Mouse (Mus musculus): ENCODE measurements around the gene Arl4d. TPM values are rescaled to one million over a fixed set of nuclear protein-coding genes. Genes with fewer than 3 reads are reported as not detected.
A peak's percentile ranks its signal among the peaks of the same experiment; 100 is the strongest.
"Not testable (repeated sequence)": the region's sequence is repeated elsewhere in the genome, so short reads cannot be mapped to it uniquely, and the experiment has no call there.

Gene Arl4d
- polyA plus RNA-seq (2015; fragmentation: Nextera tagmentation; extraction: Ambion mirVana): 36.5 and 42.2 TPM in 2 replicates

DNA sequence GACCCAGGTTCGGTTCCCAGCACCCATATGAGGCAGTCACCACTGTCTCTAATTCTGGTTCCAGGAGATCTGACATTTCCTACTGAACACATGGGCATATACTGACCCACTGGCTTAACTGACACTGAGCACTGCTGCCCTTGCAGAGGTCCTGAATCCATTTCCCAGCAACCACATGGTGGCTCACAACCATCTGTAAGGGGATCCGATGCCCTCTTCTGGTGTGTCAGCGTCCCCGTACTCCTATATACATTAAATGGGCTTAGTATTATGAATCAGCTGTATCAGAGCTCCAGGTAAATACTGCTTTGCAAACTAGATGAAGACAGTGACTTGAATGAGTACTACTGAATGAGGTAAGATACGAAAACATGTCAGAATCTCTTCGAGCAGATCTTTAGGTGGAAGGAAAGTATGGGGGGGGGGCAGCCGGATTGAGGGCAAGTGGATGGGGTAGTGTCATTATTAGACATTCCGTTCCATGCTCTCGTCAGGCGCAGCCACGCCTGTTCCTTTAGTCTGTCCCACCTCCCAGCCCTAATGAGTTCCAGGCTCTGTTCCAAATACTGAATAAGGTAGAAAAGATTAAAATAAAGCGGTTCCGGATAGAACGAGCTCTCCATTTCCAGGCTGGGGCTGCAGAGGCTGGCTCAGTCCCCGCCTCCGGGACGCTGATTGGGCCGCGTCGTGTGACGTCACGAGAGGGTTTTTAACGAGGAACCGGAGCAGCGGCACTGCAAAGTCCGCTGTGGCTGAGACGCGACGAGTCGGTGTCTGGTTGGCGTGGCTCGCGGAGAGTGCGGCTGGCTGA lies at the start of gene Arl4d:
TSS of gene Arl4d (plus strand) at position 717 of the 811 bp plus-strand sequence.
- H3K4me2 ChIP-seq (ENCODE audit: low read length): peak within 1 kb of the TSS; percentile 82
- H3K4me3 ChIP-seq (replicated peaks; ENCODE audit: low read length): peak within 1 kb of the TSS; percentile 84
- H3K9me3 ChIP-seq (ENCODE audit: control insufficient read depth, low read length): no peaks in the 10 kb centered on the region
- H3K27ac ChIP-seq (ENCODE audit: low read length): peak within 1 kb of the TSS; percentile 94
- 6% methylated on average over 34 of the region's 34 CpGs for WGBS
- H3K36me3 ChIP-seq (ENCODE audit: control insufficient read depth, insufficient read depth): no peaks in the 10 kb centered on the region
- peaks cover 31% of the 10 kb centered on the region for H3K4me1 ChIP-seq (replicated peaks; ENCODE audit: control insufficient read depth, insufficient read depth, low read length)
- no peaks in the 10 kb centered on the region for H3K27me3 ChIP-seq (replicated peaks; ENCODE audit: control insufficient read depth, insufficient read depth, low read length)
- H3K9ac ChIP-seq (replicated peaks; ENCODE audit: low read depth, low read length): peak within 1 kb of the TSS; percentile 77
- ATAC-seq: peak; percentile 97

DNA sequence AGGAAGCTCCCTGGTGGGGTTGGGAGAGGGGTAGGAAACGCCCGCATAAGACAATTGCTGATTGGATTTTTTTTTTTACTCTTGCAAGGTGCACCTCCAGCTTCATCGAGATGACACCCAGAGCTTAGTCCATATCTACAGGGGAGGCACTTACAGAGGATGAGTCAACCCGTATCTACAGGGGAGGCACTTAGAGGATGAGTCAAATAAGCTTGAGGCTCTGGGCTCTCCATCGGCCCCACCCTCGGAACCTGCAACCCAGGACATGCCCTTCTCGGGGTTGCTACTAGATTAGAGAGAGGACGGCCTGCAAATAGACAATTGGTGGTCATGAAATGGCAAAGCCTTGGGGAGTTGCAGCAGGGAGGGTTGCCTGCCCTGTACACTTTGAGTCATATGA lies 49.2 kb upstream of the Arl4d start:
- no peak for ATAC-seq
- Histone ChIP-seq H3K9ac (replicated peaks; ENCODE audit: low read depth, low read length) (no peak overlapping the region), H3K36me3 (ENCODE audit: control insufficient read depth, insufficient read depth) (no peaks in the 10 kb centered on the region), H3K4me1 (replicated peaks; ENCODE audit: control insufficient read depth, insufficient read depth, low read length) (peaks cover 27% of the 10 kb centered on the region), H3K27ac (ENCODE audit: low read length) (0 out of 2 replicates have a peak overlapping the region, but pooled peaks have one; percentile 6), H3K9me3 (ENCODE audit: control insufficient read depth, low read length) (no peaks in the 10 kb centered on the region), H3K27me3 (replicated peaks; ENCODE audit: control insufficient read depth, insufficient read depth, low read length) (no peaks in the 10 kb centered on the region), H3K4me2 (ENCODE audit: low read length) (no peak overlapping the region), H3K4me3 (replicated peaks; ENCODE audit: low read length) (no peak overlapping the region)
- WGBS: 96% methylated on average over 8 of the region's 8 CpGs

DNA sequence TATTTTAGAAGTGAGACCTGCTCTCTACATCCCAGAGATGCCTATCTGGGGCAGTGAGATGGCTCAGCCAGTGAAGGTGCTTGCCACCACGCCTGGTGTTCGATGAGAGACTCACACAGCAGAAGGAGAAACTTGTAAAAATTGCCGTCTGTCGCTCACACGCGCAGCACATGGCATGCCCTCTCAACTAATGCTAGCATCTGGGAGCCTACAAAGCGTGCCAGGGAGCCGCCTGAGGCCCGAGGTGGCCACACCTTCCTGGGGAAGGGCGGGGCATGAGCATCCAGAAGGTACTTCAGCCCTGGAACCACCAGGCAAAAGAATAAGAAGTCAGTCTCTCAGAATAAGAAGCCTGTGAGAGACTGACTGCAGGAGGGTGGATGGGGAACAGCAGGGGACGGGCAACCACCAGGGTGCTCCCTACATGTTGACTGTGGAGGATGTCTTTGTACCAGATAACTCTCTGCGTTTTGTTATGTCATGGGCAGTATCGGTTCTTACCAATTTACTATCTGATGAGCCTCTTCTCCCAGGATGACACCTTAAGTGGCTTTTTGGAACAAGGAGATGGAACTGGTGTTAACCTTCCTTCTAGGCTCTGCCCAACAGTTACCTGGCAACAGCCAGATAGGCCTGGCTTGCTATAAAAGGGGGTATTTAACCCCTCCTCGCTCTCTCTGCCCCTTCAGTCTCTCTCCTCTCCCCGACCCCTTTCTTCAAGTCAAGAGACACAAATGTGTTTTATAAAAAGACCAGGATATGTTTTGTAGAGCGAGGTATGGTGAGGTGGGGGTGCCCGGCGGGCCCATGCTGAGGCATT lies 48.2 kb upstream of the Arl4d start:
- H3K4me2 ChIP-seq (ENCODE audit: low read length): peak overlapping the region; percentile 33
- no peaks in the 10 kb centered on the region for H3K36me3 ChIP-seq (ENCODE audit: control insufficient read depth, insufficient read depth)
- H3K27me3 ChIP-seq (replicated peaks; ENCODE audit: control insufficient read depth, insufficient read depth, low read length): no peaks in the 10 kb centered on the region
- no peaks in the 10 kb centered on the region for H3K9me3 ChIP-seq (ENCODE audit: control insufficient read depth, low read length)
- no peak overlapping the region; the same call in 1 of the 2 replicates for H3K4me3 ChIP-seq (replicated peaks; ENCODE audit: low read length)
- H3K27ac ChIP-seq (ENCODE audit: low read length): peak overlapping the region; percentile 79
- peak overlapping the region; percentile 39; the same call in 1 of the 2 replicates for H3K9ac ChIP-seq (replicated peaks; ENCODE audit: low read depth, low read length)
- peak; percentile 75 for ATAC-seq
- H3K4me1 ChIP-seq (replicated peaks; ENCODE audit: control insufficient read depth, insufficient read depth, low read length): peaks cover 27% of the 10 kb centered on the region
- WGBS: 16% methylated on average over 18 of the region's 18 CpGs

DNA sequence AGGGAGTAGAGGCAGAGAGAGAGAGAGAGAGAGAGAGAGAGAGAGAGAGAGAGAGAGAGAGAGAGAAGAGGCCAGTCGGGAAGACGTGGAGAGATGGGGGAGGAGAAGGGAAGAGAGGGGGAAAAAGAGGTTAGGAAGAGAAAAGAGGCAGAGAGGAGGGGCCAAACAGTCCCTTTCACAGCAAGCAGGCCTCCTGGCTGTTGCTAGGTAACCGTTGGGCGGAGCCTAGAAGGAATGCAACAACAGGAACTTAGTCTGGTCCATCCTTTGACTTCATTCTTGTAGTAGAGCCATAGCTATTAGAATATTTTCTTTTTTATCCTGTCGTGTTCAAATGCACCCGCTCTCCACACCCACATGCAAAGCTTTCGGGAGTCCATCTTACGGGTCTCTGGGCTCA lies 47.5 kb upstream of the Arl4d start:
- WGBS: 2% methylated on average over 8 of the region's 8 CpGs
- peak overlapping the region; percentile 79 for H3K27ac ChIP-seq (ENCODE audit: low read length)
- H3K27me3 ChIP-seq (replicated peaks; ENCODE audit: control insufficient read depth, insufficient read depth, low read length): no peaks in the 10 kb centered on the region
- H3K4me1 ChIP-seq (replicated peaks; ENCODE audit: control insufficient read depth, insufficient read depth, low read length): peaks cover 27% of the 10 kb centered on the region
- no peak overlapping the region for H3K4me3 ChIP-seq (replicated peaks; ENCODE audit: low read length)
- peak overlapping the region; percentile 33 for H3K4me2 ChIP-seq (ENCODE audit: low read length)
- H3K9me3 ChIP-seq (ENCODE audit: control insufficient read depth, low read length): no peaks in the 10 kb centered on the region
- no peak overlapping the region for H3K9ac ChIP-seq (replicated peaks; ENCODE audit: low read depth, low read length)
- ATAC-seq: peak; percentile 68
- no peaks in the 10 kb centered on the region for H3K36me3 ChIP-seq (ENCODE audit: control insufficient read depth, insufficient read depth)

DNA sequence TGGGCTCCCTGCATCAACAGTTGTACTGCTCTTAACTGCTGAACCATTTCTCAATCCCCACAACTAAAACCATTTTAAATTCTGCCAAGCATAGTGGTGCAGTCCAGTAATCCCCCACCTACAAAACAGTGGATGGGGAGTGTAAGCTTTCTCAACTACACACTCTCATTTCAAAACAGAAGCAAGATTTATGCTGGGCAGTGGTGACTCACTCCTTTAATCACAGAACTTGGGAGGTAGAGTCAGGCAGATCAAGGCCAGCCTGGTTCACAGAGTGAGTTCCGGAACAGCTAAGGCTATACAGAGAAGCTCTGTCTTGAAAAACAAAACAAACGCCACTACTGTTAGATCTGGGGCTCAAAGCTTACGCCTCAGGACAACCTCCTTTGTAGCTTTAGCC lies 46.7 kb upstream of the Arl4d start:
- Histone ChIP-seq H3K36me3 (ENCODE audit: control insufficient read depth, insufficient read depth) (no peaks in the 10 kb centered on the region), H3K4me2 (ENCODE audit: low read length) (no peak overlapping the region), H3K9ac (replicated peaks; ENCODE audit: low read depth, low read length) (no peak overlapping the region), H3K9me3 (ENCODE audit: control insufficient read depth, low read length) (no peaks in the 10 kb centered on the region), H3K27ac (ENCODE audit: low read length) (no peak overlapping the region), H3K27me3 (replicated peaks; ENCODE audit: control insufficient read depth, insufficient read depth, low read length) (no peaks in the 10 kb centered on the region), H3K4me3 (replicated peaks; ENCODE audit: low read length) (no peak overlapping the region), H3K4me1 (replicated peaks; ENCODE audit: control insufficient read depth, insufficient read depth, low read length) (peaks cover 27% of the 10 kb centered on the region)
- 54% methylated on average over 3 of the region's 3 CpGs for WGBS
- ATAC-seq: no peak

DNA sequence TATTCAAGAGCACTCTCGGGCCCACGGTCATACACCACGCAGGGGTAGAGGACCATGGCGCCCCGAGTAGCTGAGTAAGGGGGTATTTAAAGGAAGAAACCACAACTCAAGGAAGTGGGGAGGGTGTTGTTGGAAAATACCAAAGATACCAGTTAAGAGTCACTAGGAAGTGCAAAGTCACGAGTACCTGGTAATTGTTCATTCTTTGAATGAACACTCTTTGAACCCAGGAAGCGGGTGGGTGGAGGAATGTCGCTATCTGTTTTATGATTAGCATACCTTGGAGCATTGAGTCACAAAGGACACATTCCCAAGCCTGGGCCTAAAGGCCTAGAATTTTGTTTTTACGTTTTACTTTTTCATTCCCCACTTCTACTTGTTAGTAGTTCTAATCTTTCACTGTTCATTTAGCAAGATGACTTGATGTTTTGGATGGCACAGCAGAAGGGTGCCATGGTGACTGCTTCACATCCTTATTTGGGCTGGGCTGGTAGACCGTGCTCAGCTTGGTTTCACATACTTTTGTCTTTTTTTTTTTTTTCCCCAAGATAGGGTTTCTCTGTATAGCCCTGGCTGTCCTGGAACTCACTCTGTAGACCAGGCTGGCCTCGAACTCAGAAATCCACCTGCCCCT lies 45.2 kb upstream of the Arl4d start:
- H3K4me1 ChIP-seq (replicated peaks; ENCODE audit: control insufficient read depth, insufficient read depth, low read length): peaks cover 21% of the 10 kb centered on the region
- ATAC-seq: not testable (repeated sequence)

DNA sequence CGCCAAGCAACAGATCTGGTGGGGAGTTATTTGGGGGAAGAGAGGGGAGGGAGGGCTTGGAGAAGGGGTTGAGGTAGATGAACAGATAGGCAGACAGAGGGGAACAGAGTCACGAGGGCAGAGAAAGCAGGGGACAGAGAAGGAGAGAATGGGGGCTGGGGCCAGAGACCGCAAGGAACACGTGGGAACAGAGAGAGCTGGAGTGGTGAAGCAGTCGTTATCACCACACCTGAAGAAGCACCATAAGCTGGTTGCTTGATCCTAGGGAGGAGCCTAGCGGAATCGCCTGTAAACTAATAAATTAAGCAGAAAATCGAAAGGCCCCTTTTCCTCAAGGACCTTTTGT lies 38.7 kb upstream of the Arl4d start:
- H3K27me3 ChIP-seq (replicated peaks; ENCODE audit: control insufficient read depth, insufficient read depth, low read length): no peaks in the 10 kb centered on the region
- H3K4me3 ChIP-seq (replicated peaks; ENCODE audit: low read length): peak overlapping the region; percentile 46
- peak; percentile 19 for ATAC-seq
- H3K9ac ChIP-seq (replicated peaks; ENCODE audit: low read depth, low read length): peak overlapping the region; percentile 60
- H3K36me3 ChIP-seq (ENCODE audit: control insufficient read depth, insufficient read depth): no peaks in the 10 kb centered on the region
- H3K9me3 ChIP-seq (ENCODE audit: control insufficient read depth, low read length): no peaks in the 10 kb centered on the region
- peak overlapping the region; percentile 81 for H3K4me2 ChIP-seq (ENCODE audit: low read length)
- peaks cover 10% of the 10 kb centered on the region for H3K4me1 ChIP-seq (replicated peaks; ENCODE audit: control insufficient read depth, insufficient read depth, low read length)
- WGBS: 5% methylated on average over 8 of the region's 8 CpGs
- peak overlapping the region; percentile 90 for H3K27ac ChIP-seq (ENCODE audit: low read length)

More for the DNA sequence above, 45.2 kb upstream of the Arl4d start:
- 93% methylated on average over 11 of the region's 11 CpGs for WGBS
- not testable (repeated sequence) for H3K4me3 ChIP-seq (replicated peaks; ENCODE audit: low read length); H3K9ac ChIP-seq (replicated peaks; ENCODE audit: low read depth, low read length); H3K36me3 ChIP-seq (ENCODE audit: control insufficient read depth, insufficient read depth); H3K27me3 ChIP-seq (replicated peaks; ENCODE audit: control insufficient read depth, insufficient read depth, low read length); H3K27ac ChIP-seq (ENCODE audit: low read length); H3K9me3 ChIP-seq (ENCODE audit: control insufficient read depth, low read length); H3K4me2 ChIP-seq (ENCODE audit: low read length)

DNA sequence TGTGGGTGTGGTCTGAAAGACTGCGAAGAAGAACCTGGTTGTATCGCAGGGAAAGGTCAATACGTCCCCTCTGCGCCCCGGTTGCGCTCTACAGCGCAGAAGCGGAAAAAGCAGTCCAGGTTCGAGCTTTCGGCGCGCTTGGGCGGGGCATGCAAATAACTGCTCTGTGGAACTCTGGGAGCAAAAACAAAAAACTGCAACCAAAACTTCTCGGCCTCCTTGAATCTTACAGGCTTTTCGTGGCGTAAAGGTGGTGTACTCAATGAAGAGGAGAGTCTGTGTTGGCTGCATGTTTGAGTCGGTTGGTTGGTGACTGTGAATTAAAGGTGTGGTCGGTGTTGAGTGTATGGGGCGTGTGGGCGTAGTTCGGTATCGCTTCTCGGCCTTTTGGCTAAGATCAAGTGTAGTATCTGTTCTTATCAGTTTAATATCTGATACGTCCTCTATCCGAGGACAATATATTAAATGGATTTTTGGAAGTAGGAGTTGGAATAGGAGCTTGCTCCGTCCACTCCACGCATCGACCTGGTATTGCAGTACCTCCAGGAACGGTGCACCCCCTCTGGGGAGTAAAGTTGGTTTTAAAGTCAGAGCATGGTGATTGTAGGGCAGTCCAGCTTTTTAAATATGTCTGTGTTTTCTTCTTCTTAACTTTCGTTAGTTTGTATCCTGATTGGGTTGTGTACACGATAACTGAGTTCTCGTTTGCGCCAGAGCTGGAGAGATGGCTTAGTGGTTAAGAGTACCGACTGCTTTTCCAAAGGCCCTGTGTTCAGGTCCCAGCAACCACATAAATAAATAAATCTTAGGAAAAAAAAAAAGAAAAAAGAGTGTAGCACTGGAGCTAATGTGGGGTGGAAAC lies 38.1 kb upstream of the Arl4d start, which contains the start of gene Rdm1:
TSS of gene Rdm1 (plus strand) at position 201 of the 862 bp plus-strand sequence.
- peak within 1 kb of the TSS; percentile 90 for H3K27ac ChIP-seq (ENCODE audit: low read length)
- peak within 1 kb of the TSS; percentile 81 for H3K4me2 ChIP-seq (ENCODE audit: low read length)
- ATAC-seq: peak; percentile 89
- 0% methylated on average over 32 of the region's 34 CpGs for WGBS
- H3K9me3 ChIP-seq (ENCODE audit: control insufficient read depth, low read length): no peaks in the 10 kb centered on the region
- peak within 1 kb of the TSS; percentile 66 for H3K9ac ChIP-seq (replicated peaks; ENCODE audit: low read depth, low read length)
- peaks cover 10% of the 10 kb centered on the region for H3K4me1 ChIP-seq (replicated peaks; ENCODE audit: control insufficient read depth, insufficient read depth, low read length)
- H3K4me3 ChIP-seq (replicated peaks; ENCODE audit: low read length): peak within 1 kb of the TSS; percentile 73
- H3K36me3 ChIP-seq (ENCODE audit: control insufficient read depth, insufficient read depth): no peaks in the 10 kb centered on the region
- no peaks in the 10 kb centered on the region for H3K27me3 ChIP-seq (replicated peaks; ENCODE audit: control insufficient read depth, insufficient read depth, low read length)

Data from forebrain, embryonic 16.5 days (tissue).